Mouse (Mus musculus) heart, postnatal 25 days (tissue): ENCODE results near the gene Efcab12. TPM values are rescaled to one million over a fixed set of nuclear protein-coding genes. Genes with fewer than 3 reads are reported as not detected.

Source experiments
- DNase-seq: peaks from one replicate; pipeline ENCODE4 v3.0.0; 2022; ENCODE audit warnings: low spot score
- intact Hi-C: fragments of 180-260 bp; cut with DNase I; formaldehyde crosslinking; loops from one replicate; pipeline ENCODE4 v1.15.1; 2025
- microRNA-seq: library from miRNA; unstranded; fragments of <30 nt; microRNA quantifications from one replicate; pipeline ENCODE4 v1.2.0, GENCODE M21; 2022
- total RNA-seq, 2 experiments: library from RNA; stranded (reverse); gene quantifications; 2 replicates each; pipeline ENCODE4 v1.2.3; 2021

Efcab12 gene
- total RNA-seq, 2 experiments from 2014 or later, result 0.39 to 0.49 TPM

DNA sequence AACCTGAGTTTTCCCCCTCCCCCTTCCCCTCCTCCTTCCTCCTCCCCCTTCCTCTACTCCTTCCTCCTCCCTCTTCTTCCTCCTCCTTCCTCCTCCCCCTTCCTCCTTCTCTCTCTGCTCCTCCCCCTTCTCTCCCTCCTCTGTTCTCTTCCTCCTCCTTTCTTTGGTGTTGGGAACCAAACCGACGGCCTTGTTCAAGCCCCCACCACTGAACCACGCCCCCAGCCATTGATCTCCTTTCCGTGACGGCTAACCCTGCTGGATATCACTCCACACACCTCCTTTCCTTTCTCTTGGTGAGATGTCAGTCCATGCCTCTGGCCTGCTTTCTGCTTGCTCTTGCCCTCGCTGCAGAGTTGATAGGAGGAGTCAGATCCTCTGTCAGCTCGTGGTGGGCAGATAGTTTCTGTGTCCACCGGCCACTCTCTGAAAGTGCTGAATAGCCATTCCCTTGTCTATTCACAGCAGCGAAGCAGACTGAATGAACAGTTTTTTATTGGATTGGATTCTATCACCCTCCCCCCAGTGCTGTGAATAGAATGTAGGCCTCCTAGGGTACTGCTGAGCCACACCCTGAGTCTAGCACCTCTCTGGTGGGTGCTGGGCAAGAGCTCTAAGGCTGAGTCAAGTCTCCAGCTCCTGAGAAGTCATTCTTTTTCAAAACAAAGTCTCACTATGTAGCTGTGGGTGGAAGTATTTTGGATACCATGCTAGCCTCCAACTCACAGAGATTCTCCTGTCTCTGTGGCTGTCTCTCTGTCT is 76.0 kb downstream of the Efcab12 start, which contains the start of gene Tmem40:
TSS of gene Tmem40 (minus strand) at position 416 of the 762 bp plus-strand sequence.
- intact Hi-C loops, result no loop called here
- no peak for DNase-seq

GRCm38 (mm10) chr6:115760982-115761381 is 77.2 kb downstream of the Efcab12 start:
- no peak for DNase-seq

More at GRCm38 (mm10) chr6:115760982-115761381, 77.2 kb downstream of the Efcab12 start:
- intact Hi-C loops, result no loop called here

Small RNAs within 50 kb of the gene (microRNA-seq; reads per million reads assigned to microRNA genes)
- gene Mir7660, result not detected

Other genes starting within 250 kb of the Efcab12 start
- under 1 TPM; 0.36 to 0.57 TPM for gene Mkrn2os, start 245.8 kb downstream of the Efcab12 start, total RNA-seq
- 10 to 100 TPM; 39.0 to 42.8 TPM for gene Mkrn2, start 236.5 kb downstream of the Efcab12 start, total RNA-seq
- 100 to 1,000 TPM in 1 of 2 experiments, 10 to 100 TPM in 1; 98.8 to 100 TPM for gene Raf1, start 161.8 kb downstream of the Efcab12 start, total RNA-seq
- 1 to 10 TPM in 1 of 2 experiments, not detected in 1; 1.0 TPM for gene Tmem40, start 76.0 kb downstream of the Efcab12 start, total RNA-seq
- gene Cand2, start 63.9 kb downstream of the Efcab12 start, total RNA-seq, result 10 to 100 TPM; 72.5 to 74.4 TPM
- 100 to 1,000 TPM; 575 to 621 TPM for gene Rpl32, start 29.7 kb downstream of the Efcab12 start, total RNA-seq
- gene Mbd4, start 15.0 kb upstream of the Efcab12 start, total RNA-seq, result 1 to 10 TPM in 1 of 2 experiments, under 1 TPM in 1; 0.95 to 1.2 TPM
- gene Ift122, start 15.1 kb upstream of the Efcab12 start, total RNA-seq, result 10 to 100 TPM; 11.4 to 11.7 TPM
- gene Rho, start 93.3 kb upstream of the Efcab12 start, total RNA-seq, result under 1 TPM; 0.18 to 0.34 TPM
- not detected for gene H1foo, start 106.5 kb upstream of the Efcab12 start, total RNA-seq
- gene Plxnd1, start 156.6 kb upstream of the Efcab12 start, total RNA-seq, result 10 to 100 TPM; 79.7 to 91.8 TPM